Mouse (Mus musculus): ENCODE results near the gene Pcsk4. TPM values are rescaled to one million over a fixed set of nuclear protein-coding genes. Genes with fewer than 3 reads are reported as not detected.

The Pcsk4 gene
- polyA plus RNA-seq, 1 experiment from 2014 or later = 2.2 TPM

DNA sequence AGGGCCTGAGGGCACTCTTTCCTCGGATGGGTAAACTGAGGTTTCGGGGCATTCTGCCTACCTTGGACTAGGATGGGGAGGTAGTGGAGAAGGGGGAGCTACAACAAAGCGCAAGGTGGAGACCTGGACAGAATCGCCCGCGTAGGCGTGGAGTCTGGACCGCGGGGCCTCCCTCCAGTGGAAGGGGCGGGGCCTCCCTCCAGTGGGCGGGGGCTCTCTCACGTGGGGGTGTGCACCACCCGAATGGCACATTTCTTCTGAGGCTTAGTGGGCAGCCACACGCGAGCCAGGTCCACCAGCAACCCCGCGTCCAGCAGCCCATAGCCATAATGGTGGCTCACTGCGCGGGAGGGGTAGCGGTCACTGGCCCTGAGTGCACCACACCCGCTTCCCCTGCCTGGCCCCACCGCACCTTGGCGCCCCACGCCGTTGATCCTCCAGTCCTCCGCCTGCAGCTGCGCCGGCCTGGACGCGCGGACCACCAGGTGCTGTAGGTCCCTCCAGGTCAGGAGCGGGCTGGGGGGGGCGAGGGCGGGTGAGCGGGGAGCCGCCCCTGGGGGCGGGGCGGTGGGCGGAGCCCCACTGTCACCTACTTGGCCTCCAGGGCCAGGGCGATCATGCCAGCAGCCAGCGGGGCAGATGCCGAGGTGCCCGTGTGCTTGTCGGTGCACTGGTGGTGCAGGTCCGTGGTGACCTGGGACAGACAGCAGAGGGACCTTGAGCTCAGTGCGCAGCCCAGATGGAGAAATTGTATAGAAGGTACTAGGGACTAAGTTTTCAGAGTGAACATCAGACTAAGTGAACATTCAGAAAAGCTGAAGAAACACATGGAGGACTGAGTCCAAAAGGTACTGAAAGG lies 5.8 kb downstream of the Pcsk4 start:
- 3% methylated on average over 26 of the region's 46 CpGs for WGBS
- no peaks in the 10 kb centered on the region for H3K9me3 ChIP-seq (ENCODE audit: control insufficient read depth, low read length)
- TF ChIP-seq EP300 (optimal IDR thresholded peaks at IDR 0.05) = no peak
- TF ChIP-seq CTCF (IDR thresholded peaks at IDR 0.05; ENCODE audit: low read depth) = no peak
- H3K4me3 ChIP-seq (ENCODE audit: low read depth, low read length) = peak overlapping the region; percentile 56
- ATAC-seq (ENCODE audit: low FRiP score, low TSS enrichment) (peak; percentile 45), DNase-seq (ENCODE audit: low spot score) (peak; percentile 82)
- H3K36me3 ChIP-seq (ENCODE audit: control insufficient read depth, insufficient read depth, low read length) = peaks cover 6% of the 10 kb centered on the region; the same call in 1 of the 2 replicates
- H3K4me1 ChIP-seq (replicated peaks; ENCODE audit: control insufficient read depth, insufficient read depth) = peaks cover 8% of the 10 kb centered on the region; the same call in 1 of the 2 replicates
- H3K9ac ChIP-seq (ENCODE audit: low read length) = peak overlapping the region; percentile 59
- peak overlapping the region; percentile 97 for H3K4me2 ChIP-seq (replicated peaks; ENCODE audit: low read depth)
- peak overlapping the region; percentile 18; the same call in 1 of the 2 replicates for H3K27ac ChIP-seq (replicated peaks)
- no peaks in the 10 kb centered on the region for H3K27me3 ChIP-seq (ENCODE audit: control insufficient read depth, insufficient read depth, low read length)

DNA sequence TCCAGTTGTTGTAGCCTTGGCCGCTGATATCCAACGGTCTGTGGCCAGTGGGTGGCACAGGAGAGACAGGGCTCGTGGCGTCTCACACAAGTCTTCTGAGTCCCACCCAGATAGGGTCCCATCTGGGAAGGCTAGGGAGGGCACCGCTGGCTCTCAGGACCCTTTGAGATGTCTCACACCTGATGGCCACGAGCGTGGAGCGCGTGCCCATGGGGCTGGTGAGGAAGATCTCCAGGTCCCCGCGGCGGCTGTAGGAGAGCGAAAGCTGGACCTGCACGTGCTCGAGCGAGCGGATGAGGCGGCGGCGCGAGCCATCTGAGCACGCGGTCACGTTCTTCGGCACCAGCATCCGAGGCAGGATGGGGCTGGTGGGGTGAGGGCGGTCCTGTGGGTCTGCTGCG lies 6.5 kb downstream of the Pcsk4 start:
- no peak overlapping the region for H3K27ac ChIP-seq (replicated peaks)
- 4% methylated on average over 28 of the region's 28 CpGs for WGBS
- DNase-seq (ENCODE audit: low spot score) = no peak

DNA sequence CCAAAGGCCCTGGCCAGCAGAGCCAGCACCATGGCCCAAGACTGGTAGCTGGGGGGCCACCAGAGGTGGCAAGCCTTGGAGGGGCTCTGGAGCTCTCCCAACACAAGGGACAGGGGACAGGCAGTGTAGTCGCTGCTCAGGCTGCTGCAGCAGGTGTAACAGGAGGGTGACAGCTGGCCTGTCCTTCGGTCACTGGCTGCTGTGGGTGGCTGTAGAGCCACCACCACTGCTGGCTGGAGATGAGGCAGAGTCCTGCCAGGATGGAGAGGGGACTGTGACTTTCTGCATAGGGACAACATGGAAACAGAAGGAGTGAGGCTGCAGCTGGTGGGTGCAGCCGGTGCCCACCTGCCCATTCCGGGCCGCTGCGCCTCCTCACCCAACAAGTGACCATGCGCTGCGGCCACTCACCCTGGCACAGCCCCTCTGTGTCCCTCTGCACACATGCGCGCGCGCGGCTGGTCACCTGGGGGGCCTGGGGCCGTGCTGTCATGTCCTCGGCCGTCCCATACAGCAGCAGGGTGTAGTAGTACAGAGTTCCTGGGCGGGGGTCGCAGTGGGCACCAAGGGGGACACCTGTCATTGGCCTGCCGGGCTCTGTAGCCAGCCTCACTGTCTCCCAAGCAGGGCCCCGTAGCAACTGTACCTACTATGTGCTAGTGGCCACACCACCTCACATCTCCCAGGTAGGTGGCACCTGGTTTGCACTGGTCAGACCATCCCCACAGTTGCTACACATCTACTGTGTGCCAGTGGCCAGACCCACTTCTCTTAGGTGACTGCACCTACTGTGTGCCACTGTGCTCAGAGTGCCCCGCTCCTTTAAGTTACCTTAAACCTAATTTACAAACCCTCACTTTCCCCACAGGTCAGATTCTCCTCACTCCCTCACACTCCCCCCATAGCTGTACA lies 7.4 kb downstream of the Pcsk4 start:
- no peaks in the 10 kb centered on the region for H3K9me3 ChIP-seq (ENCODE audit: control insufficient read depth, low read length)
- no peak for ATAC-seq (ENCODE audit: low FRiP score, low TSS enrichment)
- peaks cover 8% of the 10 kb centered on the region; the same call in 1 of the 2 replicates for H3K4me1 ChIP-seq (replicated peaks; ENCODE audit: control insufficient read depth, insufficient read depth)
- H3K4me2 ChIP-seq (replicated peaks; ENCODE audit: low read depth) = no peak overlapping the region
- TF ChIP-seq EP300 (optimal IDR thresholded peaks at IDR 0.05) = no peak
- no peak for TF ChIP-seq CTCF (IDR thresholded peaks at IDR 0.05; ENCODE audit: low read depth)
- H3K27ac ChIP-seq (replicated peaks) = no peak overlapping the region
- peaks cover 8% of the 10 kb centered on the region; the same call in 1 of the 2 replicates for H3K36me3 ChIP-seq (ENCODE audit: control insufficient read depth, insufficient read depth, low read length)
- no peak overlapping the region for H3K4me3 ChIP-seq (ENCODE audit: low read depth, low read length)
- peak overlapping the region; percentile 59; the same call in 1 of the 2 replicates for H3K9ac ChIP-seq (ENCODE audit: low read length)
- DNase-seq (ENCODE audit: low spot score) = no peak
- no peaks in the 10 kb centered on the region for H3K27me3 ChIP-seq (ENCODE audit: control insufficient read depth, insufficient read depth, low read length)
- WGBS = 94% methylated on average over 14 of the region's 21 CpGs

More for the DNA sequence above, 6.5 kb downstream of the Pcsk4 start:
- H3K4me1 ChIP-seq (replicated peaks; ENCODE audit: control insufficient read depth, insufficient read depth) = peaks cover 8% of the 10 kb centered on the region; the same call in 1 of the 2 replicates
- TF ChIP-seq EP300 (optimal IDR thresholded peaks at IDR 0.05) (no peak), CTCF (IDR thresholded peaks at IDR 0.05; ENCODE audit: low read depth) (peak; percentile 27)
- H3K27me3 ChIP-seq (ENCODE audit: control insufficient read depth, insufficient read depth, low read length) = no peaks in the 10 kb centered on the region
- H3K9me3 ChIP-seq (ENCODE audit: control insufficient read depth, low read length) = no peaks in the 10 kb centered on the region
- H3K9ac ChIP-seq (ENCODE audit: low read length) = peak overlapping the region; percentile 59
- peak overlapping the region; percentile 56 for H3K4me3 ChIP-seq (ENCODE audit: low read depth, low read length)
- ATAC-seq (ENCODE audit: low FRiP score, low TSS enrichment) = no peak
- H3K36me3 ChIP-seq (ENCODE audit: control insufficient read depth, insufficient read depth, low read length) = peaks cover 6% of the 10 kb centered on the region; the same call in 1 of the 2 replicates
- peak overlapping the region; percentile 97 for H3K4me2 ChIP-seq (replicated peaks; ENCODE audit: low read depth)

DNA sequence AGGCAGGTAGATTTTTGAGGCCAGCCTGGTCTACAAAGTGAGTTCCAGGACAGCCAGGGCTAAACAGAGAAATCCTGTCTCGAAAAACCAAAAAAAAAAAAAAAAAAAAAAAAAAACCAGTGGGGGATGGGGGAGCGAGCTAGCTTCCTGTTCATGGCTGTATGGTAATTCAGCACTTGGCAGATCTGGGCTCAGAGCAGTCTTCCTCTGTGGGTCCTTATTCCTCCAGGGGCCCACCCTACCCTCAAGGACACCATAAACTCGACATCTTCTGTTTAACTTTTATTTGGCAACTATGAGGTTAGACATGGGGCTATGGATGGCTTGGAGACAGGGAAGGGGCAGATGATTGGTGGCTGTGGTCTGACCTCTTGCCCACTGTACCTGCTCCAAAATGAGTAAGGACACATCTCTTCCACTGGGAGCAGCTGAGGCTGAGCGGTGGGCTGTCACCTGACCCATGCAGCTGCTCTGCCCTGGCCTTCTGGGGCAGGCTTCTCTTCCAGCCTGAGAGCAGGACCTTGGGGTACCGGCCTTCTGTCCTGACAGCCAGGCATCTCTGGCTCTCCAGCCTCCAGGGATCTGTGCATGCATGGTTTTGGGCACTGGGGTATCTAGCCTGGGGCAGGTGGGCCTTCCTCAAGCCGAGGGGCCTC lies 8.2 kb downstream of the Pcsk4 start:
- no peak for ATAC-seq (ENCODE audit: low FRiP score, low TSS enrichment)
- no peak overlapping the region for H3K9ac ChIP-seq (ENCODE audit: low read length)
- H3K4me1 ChIP-seq (replicated peaks; ENCODE audit: control insufficient read depth, insufficient read depth) = peaks cover 8% of the 10 kb centered on the region; the same call in 1 of the 2 replicates
- no peak overlapping the region for H3K27ac ChIP-seq (replicated peaks)
- peaks cover 8% of the 10 kb centered on the region; the same call in 1 of the 2 replicates for H3K36me3 ChIP-seq (ENCODE audit: control insufficient read depth, insufficient read depth, low read length)
- DNase-seq (ENCODE audit: low spot score) = no peak
- TF ChIP-seq EP300 (optimal IDR thresholded peaks at IDR 0.05) (no peak), CTCF (IDR thresholded peaks at IDR 0.05; ENCODE audit: low read depth) (no peak)
- H3K4me2 ChIP-seq (replicated peaks; ENCODE audit: low read depth) = no peak overlapping the region
- H3K9me3 ChIP-seq (ENCODE audit: control insufficient read depth, low read length) = no peaks in the 10 kb centered on the region
- H3K27me3 ChIP-seq (ENCODE audit: control insufficient read depth, insufficient read depth, low read length) = no peaks in the 10 kb centered on the region
- WGBS = 67% methylated on average over 6 of the region's 6 CpGs
- no peak overlapping the region for H3K4me3 ChIP-seq (ENCODE audit: low read depth, low read length)

DNA sequence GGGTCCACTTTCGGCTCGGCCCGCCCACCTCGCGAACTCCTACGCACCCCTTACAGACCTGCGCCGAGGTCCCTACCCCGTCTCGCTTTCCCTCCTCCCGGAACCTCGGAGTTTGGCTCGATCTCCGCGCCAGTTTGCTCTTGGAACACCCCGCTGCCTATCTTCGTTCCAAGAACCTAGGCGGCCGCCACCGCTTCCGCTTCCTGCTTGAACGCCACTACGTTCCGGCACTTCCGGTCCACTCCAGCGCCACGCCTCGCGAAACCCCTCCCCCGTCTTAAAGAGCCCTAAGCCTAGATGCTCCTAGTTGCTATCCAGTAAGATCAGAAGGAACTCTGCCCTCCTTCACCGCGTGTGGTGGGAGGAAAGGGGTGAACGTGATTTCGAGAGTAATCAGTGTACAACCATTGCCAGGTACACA lies 8.9 kb downstream of the Pcsk4 start, which contains the start of gene 2310011J03Rik:
TSS of gene 2310011J03Rik (minus strand) at position 198 of the 421 bp plus-strand sequence.
- Histone ChIP-seq H3K9ac (ENCODE audit: low read length) (peak within 1 kb of the TSS; percentile 86), H3K4me3 (ENCODE audit: low read depth, low read length) (peak within 1 kb of the TSS; percentile 76), H3K4me1 (replicated peaks; ENCODE audit: control insufficient read depth, insufficient read depth) (peaks cover 8% of the 10 kb centered on the region; the same call in 1 of the 2 replicates), H3K4me2 (replicated peaks; ENCODE audit: low read depth) (peak within 1 kb of the TSS; percentile 85), H3K27me3 (ENCODE audit: control insufficient read depth, insufficient read depth, low read length) (no peaks in the 10 kb centered on the region), H3K36me3 (ENCODE audit: control insufficient read depth, insufficient read depth, low read length) (peaks cover 8% of the 10 kb centered on the region; the same call in 1 of the 2 replicates), H3K27ac (replicated peaks) (peak within 1 kb of the TSS; percentile 86), H3K9me3 (ENCODE audit: control insufficient read depth, low read length) (no peaks in the 10 kb centered on the region)
- TF ChIP-seq CTCF (IDR thresholded peaks at IDR 0.05; ENCODE audit: low read depth) (no peak), EP300 (optimal IDR thresholded peaks at IDR 0.05) (no peak)
- peak; percentile 94 for DNase-seq (ENCODE audit: low spot score)
- peak; percentile 57 for ATAC-seq (ENCODE audit: low FRiP score, low TSS enrichment)
- under 1% methylated on average over 32 of the region's 34 CpGs for WGBS
